Mouse (Mus musculus) embryonic facial prominence, embryonic 11.5 days (tissue): ENCODE measurements around the gene P2rx2. TPM values are rescaled to one million over a fixed set of nuclear protein-coding genes. Genes with fewer than 3 reads are reported as not detected.

Experiments used
- ATAC-seq: fragments of 200-750 bp; cut with Nextera tagmentation; replicated peaks from 2 replicates; pipeline ENCODE4 v1.8.0; 2017; ENCODE audit warnings: low read depth; ENCODE audit not compliant: insufficient number of reproducible peaks, low FRiP score, low TSS enrichment
- DNase-seq: peaks from one replicate; pipeline ENCODE4 v3.0.0-alpha.2; 2015; ENCODE audit warnings: low spot score
- H3K27ac ChIP-seq: fragments of 300-500 bp; sonication (generic); replicated peaks from 2 replicates; pipeline ENCODE4 v1.5.1; 2014; ENCODE audit warnings: mild to moderate bottlenecking, low read depth, low read length, control low read depth
- H3K27me3 ChIP-seq: fragments of 300-500 bp; sonication (generic); 2 replicates; pipeline ENCODE4 v1.6.1; 2014; ENCODE audit warnings: mild to moderate bottlenecking, low read length, moderate library complexity, mixed read lengths; ENCODE audit not compliant: control insufficient read depth, insufficient read depth
- H3K36me3 ChIP-seq: fragments of 300-500 bp; sonication (generic); replicated peaks from 2 replicates; pipeline ENCODE4 v1.6.1; 2014; ENCODE audit warnings: low read depth, mild to moderate bottlenecking, low read length, moderate library complexity, mixed read lengths; ENCODE audit not compliant: control insufficient read depth, insufficient read depth
- H3K4me1 ChIP-seq: fragments of 300-500 bp; sonication (generic); 2 replicates; pipeline ENCODE4 v1.6.1; 2014; ENCODE audit warnings: low read length, mixed read lengths; ENCODE audit not compliant: control insufficient read depth, insufficient read depth
- H3K4me2 ChIP-seq: fragments of 300-500 bp; sonication (generic); 2 replicates; pipeline ENCODE4 v1.6.1; 2014; ENCODE audit warnings: low read depth, mild to moderate bottlenecking, control low read depth, low read length, moderate library complexity
- H3K4me3 ChIP-seq: fragments of 300-500 bp; sonication (generic); 2 replicates; pipeline ENCODE4 v1.5.1; 2014; ENCODE audit warnings: low read depth, low read length, control low read depth
- H3K9ac ChIP-seq: fragments of 300-500 bp; sonication (generic); replicated peaks from 2 replicates; pipeline ENCODE4 v1.6.1; 2014; ENCODE audit warnings: mild to moderate bottlenecking, control low read depth, low read length
- H3K9me3 ChIP-seq: fragments of 300-500 bp; sonication (generic); replicated peaks from 2 replicates; pipeline ENCODE4 v1.6.1; 2016; ENCODE audit warnings: mild to moderate bottlenecking, low read length, inconsistent platforms, mixed read lengths; ENCODE audit not compliant: control insufficient read depth
- WGBS: fragments of 180-500 bp; shearing (Covaris S2); extraction: QIAGEN DNeasy Blood & Tissue Kit; methylation state at CpG from one replicate; pipeline ENCODE4 v1.1.7; 2014; 5-methylcytosine and 5-hydroxymethylcytosine counted together
- polyA plus RNA-seq: library from polyadenylated mRNA; unstranded; fragments of >200 nt; fragmentation: Nextera tagmentation; extraction: Ambion mirVana; gene quantifications from 2 replicates; pipeline ENCODE4 v1.2.1, GENCODE M21; 2014

Gene P2rx2
- polyA plus RNA-seq, 1 experiment from 2014 or later: 1.00 TPM

DNA sequence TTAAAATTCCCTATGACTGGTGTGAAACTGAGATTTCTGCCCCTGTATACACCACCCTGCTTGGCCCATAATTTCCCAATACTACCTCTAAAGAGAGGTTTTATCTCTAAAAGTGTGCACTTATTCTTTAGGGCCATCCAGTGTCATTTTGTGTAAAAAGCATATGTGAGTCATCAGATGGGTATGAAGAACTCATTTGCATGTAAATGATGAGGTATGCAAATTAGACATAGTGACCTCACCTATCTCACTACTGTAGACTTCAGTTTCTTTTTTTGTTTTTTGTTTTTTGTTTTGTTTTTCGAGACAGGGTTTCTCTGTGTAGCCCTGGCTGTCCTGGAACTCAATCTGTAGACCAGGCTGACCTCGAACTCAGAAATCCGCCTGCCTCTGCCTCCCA, 29.9 kb downstream of the P2rx2 start:
- no peak overlapping the region for H3K4me2 ChIP-seq
- H3K27me3 ChIP-seq: no peaks in the 10 kb centered on the region
- WGBS: 87% methylated on average over 3 of the region's 3 CpGs
- no peaks in the 10 kb centered on the region for H3K9me3 ChIP-seq
- no peak overlapping the region for H3K27ac ChIP-seq
- ATAC-seq: no peak
- no peak overlapping the region for H3K9ac ChIP-seq
- H3K4me1 ChIP-seq: no peaks in the 10 kb centered on the region
- no peak overlapping the region for H3K4me3 ChIP-seq
- H3K36me3 ChIP-seq: peaks cover 2% of the 10 kb centered on the region
- DNase-seq: no peak

DNA sequence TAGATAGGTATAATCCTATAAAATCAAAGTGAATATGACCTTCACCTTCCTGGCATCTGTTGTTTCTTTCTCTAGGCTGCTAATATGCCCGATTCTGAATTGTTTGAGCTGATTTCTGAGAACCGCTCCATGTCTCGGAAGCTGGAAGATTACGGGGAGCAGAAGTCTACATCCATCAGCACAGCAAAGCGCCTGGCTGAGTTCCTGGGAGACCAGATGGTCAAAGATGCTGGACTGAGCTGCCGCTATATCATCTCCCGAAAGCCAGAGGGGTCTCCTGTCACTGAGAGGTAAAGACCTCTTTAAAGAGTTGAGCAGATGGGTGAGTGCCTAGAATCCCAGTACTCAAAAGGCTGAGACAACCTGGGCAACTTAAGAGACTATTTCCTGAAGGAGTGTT, 34.2 kb downstream of the P2rx2 start:
- no peak for ATAC-seq
- 94% methylated on average over 7 of the region's 7 CpGs for WGBS
- H3K27me3 ChIP-seq: no peaks in the 10 kb centered on the region

DNA sequence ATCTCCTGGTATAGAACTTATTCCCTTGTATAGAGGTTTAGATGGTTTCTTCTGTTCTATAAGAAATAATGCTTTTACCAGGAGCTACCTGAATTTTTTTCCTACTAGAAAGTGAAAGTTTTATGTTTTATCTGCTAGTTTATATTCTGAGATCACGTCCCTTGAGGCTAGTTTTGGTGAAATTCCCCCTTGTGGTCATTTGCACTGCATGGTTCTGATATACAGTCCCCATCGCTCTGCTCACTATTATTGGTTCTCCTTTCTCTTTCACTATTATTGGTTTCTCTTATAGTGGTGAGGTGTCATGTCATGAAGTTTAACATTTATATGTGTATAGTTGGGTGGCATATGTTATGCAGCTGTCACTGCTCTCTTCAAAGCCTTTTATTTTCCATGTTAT, 42.4 kb downstream of the P2rx2 start:
- ATAC-seq (no peak), DNase-seq (no peak)
- no peaks in the 10 kb centered on the region for H3K4me1 ChIP-seq
- H3K4me3 ChIP-seq: no peak overlapping the region
- no peaks in the 10 kb centered on the region for H3K27me3 ChIP-seq
- no peak overlapping the region for H3K9ac ChIP-seq
- H3K9me3 ChIP-seq: no peaks in the 10 kb centered on the region
- no peak overlapping the region for H3K4me2 ChIP-seq
- no peak overlapping the region for H3K27ac ChIP-seq
- 96% methylated on average over 2 of the region's 2 CpGs for whole genome bisulfite sequencing
- peaks cover 4% of the 10 kb centered on the region for H3K36me3 ChIP-seq

More for the DNA sequence above, 34.2 kb downstream of the P2rx2 start:
- Histone ChIP-seq H3K27ac (no peak overlapping the region), H3K36me3 (peaks cover 7% of the 10 kb centered on the region), H3K9ac (no peak overlapping the region), H3K9me3 (no peaks in the 10 kb centered on the region), H3K4me2 (no peak overlapping the region), H3K4me1 (no peaks in the 10 kb centered on the region), H3K4me3 (no peak overlapping the region)
- DNase-seq: no peak

DNA sequence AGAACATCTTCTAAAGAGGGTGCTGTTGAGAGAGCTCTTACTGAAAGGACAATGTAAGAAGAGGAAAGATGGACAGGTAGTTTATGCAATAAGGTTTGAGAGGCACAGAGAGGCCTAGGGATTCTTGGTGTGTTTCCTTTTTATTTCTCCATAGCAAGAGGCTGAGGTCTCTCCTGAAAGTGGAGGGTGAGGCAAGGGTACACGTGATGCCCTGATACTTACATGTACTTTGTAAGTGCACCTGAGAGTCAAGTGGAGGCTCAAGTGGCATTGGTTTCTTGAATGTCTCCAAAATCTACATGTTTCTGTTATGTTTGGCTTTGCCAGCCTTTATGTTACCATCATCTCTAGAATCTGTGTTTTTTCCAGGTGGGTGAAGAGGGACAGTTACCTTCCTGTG, 46.4 kb downstream of the P2rx2 start:
- no peak overlapping the region for H3K4me3 ChIP-seq
- 86% methylated on average over 1 of the region's 1 CpGs for WGBS
- ATAC-seq: no peak
- H3K9ac ChIP-seq: no peak overlapping the region
- no peaks in the 10 kb centered on the region for H3K4me1 ChIP-seq
- no peak for DNase-seq
- H3K4me2 ChIP-seq: no peak overlapping the region
- no peak overlapping the region for H3K27ac ChIP-seq
- no peaks in the 10 kb centered on the region for H3K27me3 ChIP-seq
- no peaks in the 10 kb centered on the region; the same call in none of the 2 replicates for H3K36me3 ChIP-seq
- no peaks in the 10 kb centered on the region for H3K9me3 ChIP-seq

DNA sequence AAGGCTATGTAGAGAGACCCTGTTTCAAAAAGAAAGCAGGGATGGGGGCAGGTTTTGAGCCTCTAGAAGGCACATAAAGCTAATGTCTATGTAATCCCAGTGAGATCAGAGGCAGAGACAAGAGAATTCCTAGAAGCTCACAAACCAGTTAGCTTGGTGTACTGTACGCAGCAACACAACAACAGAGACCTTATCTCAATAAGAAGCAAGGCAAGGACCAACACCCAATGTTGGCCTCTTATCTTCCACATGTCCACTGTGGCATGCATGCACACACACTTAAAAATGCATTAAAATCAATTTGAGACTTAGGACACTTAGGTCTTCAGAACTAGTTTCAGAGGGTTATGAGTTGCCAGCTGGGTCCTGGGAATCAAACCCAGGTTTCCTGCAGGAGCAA, 51.4 kb downstream of the P2rx2 start:
- Histone ChIP-seq H3K4me1 (no peaks in the 10 kb centered on the region), H3K9me3 (no peaks in the 10 kb centered on the region), H3K36me3 (no peaks in the 10 kb centered on the region; the same call in 1 of the 2 replicates), H3K4me3 (no peak overlapping the region), H3K4me2 (no peak overlapping the region), H3K27ac (no peak overlapping the region), H3K9ac (no peak overlapping the region), H3K27me3 (no peaks in the 10 kb centered on the region)
- DNase-seq (no peak), ATAC-seq (no peak)
- 100% methylated on average over 1 of the region's 1 CpGs for WGBS

Other genes with a start within 250 kb of the P2rx2 start
- gene Gm35315, start 248.8 kb downstream of the P2rx2 start, polyA plus RNA-seq: 1.3 and 1.5 TPM in 2 replicates
- gene Plcxd1, start 243.2 kb downstream of the P2rx2 start, polyA plus RNA-seq: 0.27 and 0.39 TPM in 2 replicates
- 20.9 and 24.8 TPM in 2 replicates for gene Gtpbp6, start 235.0 kb downstream of the P2rx2 start, polyA plus RNA-seq
- 4.5 and 4.8 TPM in 2 replicates for gene Zfp605, start 233.1 kb downstream of the P2rx2 start, polyA plus RNA-seq
- gene Chfr, start 207.4 kb downstream of the P2rx2 start, polyA plus RNA-seq: 46.2 and 47.7 TPM in 2 replicates
- 21.1 and 21.9 TPM in 2 replicates for gene Golga3, start 166.5 kb downstream of the P2rx2 start, polyA plus RNA-seq
- gene Ankle2, start 112.2 kb downstream of the P2rx2 start, polyA plus RNA-seq: 44.8 and 46.1 TPM in 2 replicates
- 83.6 and 86.2 TPM in 2 replicates for gene Pgam5, start 73.3 kb downstream of the P2rx2 start, polyA plus RNA-seq
- gene Pxmp2, start 57.0 kb downstream of the P2rx2 start, polyA plus RNA-seq: 7.8 and 9.7 TPM in 2 replicates
- 41.0 and 46.1 TPM in 2 replicates for gene Pole, start 56.9 kb downstream of the P2rx2 start, polyA plus RNA-seq
- not detected in 2 replicates for gene Lrcol1, start 1.5 kb upstream of the P2rx2 start, polyA plus RNA-seq
- 14.5 and 17.1 TPM in 2 replicates for gene Fbrsl1, start 105.3 kb upstream of the P2rx2 start, polyA plus RNA-seq
- gene Galnt9, start 201.1 kb upstream of the P2rx2 start, polyA plus RNA-seq: 0.50 and 2.0 TPM in 2 replicates